Mouse (Mus musculus) lung, adult 2 months (tissue): ENCODE results near the gene Fam169b. TPM values are rescaled to one million over a fixed set of nuclear protein-coding genes. Genes with fewer than 3 reads are reported as not detected.
A peak's percentile ranks its signal among the peaks of the same experiment; 100 is the strongest.
"Not testable (repeated sequence)": the region's sequence is repeated elsewhere in the genome, so short reads cannot be mapped to it uniquely, and the experiment has no call there.

Source experiments
- DNase-seq: peaks from one replicate; pipeline ENCODE4 v3.0.0; 2022
- H3K4me1 ChIP-seq: fragments of 200-500 bp; 2 replicates; pipeline ENCODE4 v1.6.1; 2011; ENCODE audit warnings: low read length; ENCODE audit not compliant: control insufficient read depth, insufficient read depth
- H3K4me3 ChIP-seq: fragments of 200-500 bp; replicated peaks from 2 replicates; pipeline ENCODE3; 2011; ENCODE audit warnings: low read depth, mild to moderate bottlenecking, control low read depth, low read length; ENCODE audit errors: extremely low read depth
- CTCF ChIP-seq: fragments of 200-500 bp; IDR thresholded peaks from 2 replicates; pipeline ENCODE4 v1.5.1; 2011; ENCODE audit warnings: mild to moderate bottlenecking, low read length, control low read depth; ENCODE audit not compliant: insufficient read depth
- POLR2A ChIP-seq: fragments of 200-500 bp; IDR thresholded peaks from 2 replicates; pipeline ENCODE4 v1.6.1; 2011; ENCODE audit warnings: low read depth, mild to moderate bottlenecking, control low read depth, low read length, borderline replicate concordance; ENCODE audit errors: extremely low read depth
- WGBS: fragments of 180-500 bp; shearing (Covaris S2); methylation state at CpG from one replicate; pipeline ENCODE4 v1.1.7; 2018; 5-methylcytosine and 5-hydroxymethylcytosine counted together
- polyA plus RNA-seq: library from polyadenylated mRNA; depleted of rRNA; stranded (reverse); fragments of >200 nt; gene quantifications from 2 replicates; pipeline ENCODE4 v1.2.3, GENCODE M21; 2012

Gene Fam169b
- polyA plus RNA-seq, 1 experiment: 3.7 TPM

- Histone ChIP-seq H3K4me1 (no peaks in the 10 kb centered on the region; the same call in 1 of the 2 replicates), H3K4me3 (no peak overlapping the region)
- TF ChIP-seq POLR2A (no peak), CTCF (no peak)
- no peak for DNase-seq
- WGBS: 62% methylated on average over 9 of the region's 9 CpGs
These were observed 1.3 kb downstream of the Fam169b start for GRCm38 (mm10) chr7:68274951-68275350.

GRCm38 (mm10) chr7:68275445-68275837, 1.8 kb downstream of the Fam169b start:
- DNase-seq, H3K4me1 ChIP-seq: not testable (repeated sequence)
- peak overlapping the region; percentile 45 for H3K4me3 ChIP-seq
- 59% methylated on average over 9 of the region's 9 CpGs for WGBS

DNA sequence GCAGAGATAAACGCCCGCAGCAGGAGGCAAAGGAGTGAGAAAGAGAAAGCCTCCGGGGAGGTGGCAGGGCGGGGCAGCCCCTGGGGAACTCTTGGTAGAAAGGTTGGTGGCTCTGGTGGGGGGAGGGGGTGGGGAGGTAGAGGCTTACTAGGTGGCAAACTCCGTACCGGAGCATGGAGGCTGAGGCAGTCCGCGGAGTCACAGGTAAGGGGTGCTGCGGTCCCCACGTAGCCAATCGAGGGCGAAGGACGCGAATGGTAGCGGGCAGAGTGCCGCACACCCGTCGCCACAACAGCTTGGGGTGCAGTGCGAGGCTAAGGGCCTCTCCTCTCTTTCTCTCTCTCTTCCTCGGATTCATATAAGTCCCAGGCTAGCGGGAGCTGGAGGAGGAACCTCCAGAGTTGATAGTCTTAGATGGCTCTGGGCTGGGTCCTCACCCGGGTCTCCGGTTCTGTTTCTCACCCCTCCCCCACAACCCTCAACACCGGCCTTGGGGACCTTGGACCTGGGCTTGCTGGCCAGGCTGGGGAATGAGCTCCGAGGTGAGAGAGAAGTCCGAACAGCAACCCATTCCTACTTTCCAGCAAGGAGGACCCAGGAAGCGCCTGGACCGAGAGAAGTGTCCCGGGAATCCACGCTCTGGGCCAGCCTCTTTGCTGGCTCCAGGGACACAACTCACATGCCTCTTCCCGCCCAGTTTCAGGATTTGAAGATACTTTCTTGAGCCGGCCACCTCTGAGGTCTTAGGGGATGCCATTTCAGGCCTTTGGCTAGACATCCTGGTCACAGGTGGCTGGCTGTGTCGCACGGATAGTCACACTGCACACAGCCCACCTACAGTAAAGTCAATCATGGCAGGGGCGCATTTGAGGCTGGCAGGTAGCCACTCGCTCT, 2.4 kb downstream of the Fam169b start:
- peak overlapping the region; percentile 45 for H3K4me3 ChIP-seq
- peak; percentile 13; the same call in 1 of the 2 replicates for TF ChIP-seq POLR2A
- no peak for TF ChIP-seq CTCF
- peak; percentile 10 for DNase-seq
- no peaks in the 10 kb centered on the region; the same call in 1 of the 2 replicates for H3K4me1 ChIP-seq
- WGBS: 16% methylated on average over 36 of the region's 36 CpGs

- Histone ChIP-seq H3K4me3 (no peak overlapping the region), H3K4me1 (no peaks in the 10 kb centered on the region; the same call in 1 of the 2 replicates)
- DNase-seq: no peak
- 64% methylated on average over 11 of the region's 11 CpGs for WGBS
- TF ChIP-seq CTCF: no peak
- no peak for TF ChIP-seq POLR2A
These were observed 3.6 kb downstream of the Fam169b start for GRCm38 (mm10) chr7:68277054-68277896.

DNA sequence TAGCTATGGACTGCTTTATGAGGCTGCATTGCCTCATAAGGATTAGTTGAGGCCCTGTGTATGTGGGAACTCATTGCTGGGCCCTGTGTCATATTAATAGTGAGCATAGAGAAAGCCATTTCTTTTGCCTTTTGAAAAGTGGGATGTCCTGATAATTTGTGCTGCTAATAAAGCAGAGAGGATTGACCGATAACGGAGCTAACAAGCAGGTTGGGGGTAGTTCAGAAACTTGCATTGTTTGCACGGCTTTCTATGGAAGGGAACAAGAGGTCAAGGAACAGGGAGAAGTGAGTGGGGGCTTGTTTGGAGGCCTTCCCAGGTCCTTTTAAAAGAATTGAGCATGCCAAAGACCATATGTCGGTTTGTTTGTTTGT, 4.2 kb downstream of the Fam169b start:
- 85% methylated on average over 4 of the region's 4 CpGs for WGBS
- H3K4me3 ChIP-seq: no peak overlapping the region
- H3K4me1 ChIP-seq: no peaks in the 10 kb centered on the region; the same call in 1 of the 2 replicates
- DNase-seq: no peak
- TF ChIP-seq CTCF (no peak), POLR2A (no peak)

- TF ChIP-seq POLR2A: no peak
- no peak for TF ChIP-seq CTCF
- DNase-seq: no peak
- H3K4me3 ChIP-seq: no peak overlapping the region
- 96% methylated on average over 6 of the region's 6 CpGs for WGBS
- no peaks in the 10 kb centered on the region; the same call in 1 of the 2 replicates for H3K4me1 ChIP-seq
These were observed 4.7 kb downstream of the Fam169b start for GRCm38 (mm10) chr7:68278385-68278784.

DNA sequence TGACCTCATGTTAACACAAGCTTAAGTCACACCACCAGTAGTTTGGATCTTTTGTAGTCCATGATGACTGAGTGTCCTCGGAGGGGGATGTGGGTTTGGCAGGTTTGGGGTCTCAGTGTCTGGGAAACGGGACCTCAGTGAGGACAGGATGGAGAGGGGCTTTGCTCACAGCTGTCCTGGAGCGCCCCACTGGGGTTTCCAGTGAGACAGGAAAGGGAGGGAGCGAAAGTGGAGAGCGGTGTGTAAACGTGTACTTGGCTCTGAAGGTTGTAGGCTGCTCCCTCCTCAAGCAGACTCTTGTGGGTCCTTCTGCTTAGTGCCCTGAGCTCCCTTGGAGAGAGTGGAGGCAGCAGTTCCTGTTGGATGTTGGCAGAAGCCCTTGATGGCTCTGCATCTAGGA, 5.3 kb downstream of the Fam169b start:
- H3K4me3 ChIP-seq: no peak overlapping the region
- no peaks in the 10 kb centered on the region; the same call in 1 of the 2 replicates for H3K4me1 ChIP-seq
- no peak for TF ChIP-seq CTCF
- no peak for TF ChIP-seq POLR2A
- DNase-seq: no peak
- 60% methylated on average over 6 of the region's 6 CpGs for WGBS

DNA sequence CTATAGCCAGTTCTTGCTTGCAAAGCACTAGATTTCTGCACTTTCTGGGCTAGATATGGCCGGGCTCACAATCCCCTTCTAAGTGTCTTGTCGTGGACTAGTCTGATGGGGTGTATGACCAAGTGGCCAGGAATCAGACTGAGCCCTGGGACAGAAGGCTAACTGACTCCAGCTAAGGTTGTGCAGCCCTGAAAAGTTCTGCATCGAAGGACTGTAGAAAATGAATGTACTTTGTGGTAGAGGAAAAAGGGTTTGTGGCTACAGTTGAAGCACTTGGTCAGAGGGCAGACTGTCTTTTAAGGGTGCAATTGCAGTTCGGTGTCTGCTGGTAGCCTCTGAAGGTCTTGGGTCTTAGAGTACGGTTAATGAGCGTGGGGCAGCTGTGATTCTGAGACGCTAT, 5.8 kb downstream of the Fam169b start:
- Histone ChIP-seq H3K4me3 (no peak overlapping the region), H3K4me1 (no peaks in the 10 kb centered on the region; the same call in 1 of the 2 replicates)
- no peak for DNase-seq
- 85% methylated on average over 7 of the region's 7 CpGs for WGBS
- TF ChIP-seq POLR2A (no peak), CTCF (no peak)

DNA sequence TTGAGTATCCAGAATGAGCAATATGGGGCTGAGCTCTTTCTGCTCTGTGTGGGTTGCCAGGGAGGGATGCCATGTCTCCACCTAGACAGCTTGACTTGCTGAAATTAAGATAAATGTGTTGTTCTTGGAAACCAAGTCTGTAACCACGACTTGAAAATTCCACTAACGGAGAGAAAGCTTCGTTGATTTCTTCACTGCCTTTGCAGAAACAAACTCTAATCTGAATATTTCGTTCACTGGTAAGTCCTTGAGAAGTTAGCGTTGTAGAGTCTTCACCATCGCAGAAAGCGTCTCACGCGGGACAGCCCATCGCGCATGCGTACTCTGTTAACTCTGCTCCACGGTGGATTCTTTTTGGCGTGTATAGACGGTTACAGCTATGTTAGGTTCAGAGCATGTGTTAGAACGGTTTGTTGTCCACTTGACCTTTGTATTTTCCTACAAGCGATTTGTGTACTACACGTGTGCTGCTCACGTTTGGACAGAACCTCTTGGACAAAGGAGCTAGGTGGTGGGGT, 6.8 kb downstream of the Fam169b start:
- WGBS: 87% methylated on average over 19 of the region's 19 CpGs
- no peak overlapping the region for H3K4me3 ChIP-seq
- DNase-seq: no peak

GRCm38 (mm10) chr7:68281341-68281740, 7.7 kb downstream of the Fam169b start:
- WGBS: 50% methylated on average over 5 of the region's 5 CpGs
- no peak for DNase-seq
- Histone ChIP-seq H3K4me3 (no peak overlapping the region), H3K4me1 (no peaks in the 10 kb centered on the region)
- TF ChIP-seq POLR2A: no peak
- TF ChIP-seq CTCF: no peak

More for the DNA sequence above, 6.8 kb downstream of the Fam169b start:
- TF ChIP-seq CTCF (no peak), POLR2A (no peak)
- no peaks in the 10 kb centered on the region; the same call in 1 of the 2 replicates for H3K4me1 ChIP-seq
